Mouse (Mus musculus) limb, embryonic 11.5 days (tissue): ENCODE measurements at regions not wholly inside any gene's neighbourhood (a gene's known extent, or its start where the extent isn't known, plus 50 kb on each side); places are given as distances from the start of the nearest gene placed in this dataset.

Source experiments
- ATAC-seq: fragments of 200-750 bp; cut with Nextera tagmentation; 2 replicates; pipeline ENCODE4 v1.8.0; 2017; ENCODE audit warnings: low read depth; ENCODE audit not compliant: insufficient number of reproducible peaks, low FRiP score, low TSS enrichment
- DNase-seq: peaks from one replicate; pipeline ENCODE4 v3.0.0-alpha.2; 2015; ENCODE audit warnings: low spot score
- H3K27ac ChIP-seq: fragments of 300-500 bp; sonication (generic); replicated peaks from 2 replicates; pipeline ENCODE4 v1.5.1; 2014; ENCODE audit warnings: low read depth, mild to moderate bottlenecking, low read length
- H3K27me3 ChIP-seq: fragments of 300-500 bp; sonication (generic); 2 replicates; pipeline ENCODE4 v1.6.1; 2014; ENCODE audit warnings: mild to moderate bottlenecking, low read length, mixed read lengths; ENCODE audit not compliant: control insufficient read depth, insufficient read depth
- H3K36me3 ChIP-seq: fragments of 300-500 bp; sonication (generic); 2 replicates; pipeline ENCODE4 v1.6.1; 2014; ENCODE audit warnings: mild to moderate bottlenecking, low read length, moderate library complexity, mixed read lengths; ENCODE audit not compliant: control insufficient read depth, insufficient read depth
- H3K4me1 ChIP-seq: fragments of 300-500 bp; sonication (generic); 2 replicates; pipeline ENCODE4 v1.6.1; 2014; ENCODE audit warnings: low read length, mixed read lengths; ENCODE audit not compliant: control insufficient read depth, insufficient read depth
- H3K4me2 ChIP-seq: fragments of 300-500 bp; sonication (generic); 2 replicates; pipeline ENCODE4 v1.6.1; 2014; ENCODE audit warnings: low read depth, mild to moderate bottlenecking, moderate library complexity; ENCODE audit not compliant: severe bottlenecking
- H3K4me3 ChIP-seq: fragments of 300-500 bp; sonication (generic); 2 replicates; pipeline ENCODE4 v1.5.1; 2014; ENCODE audit warnings: low read depth, low read length
- H3K9ac ChIP-seq: fragments of 300-500 bp; sonication (generic); 2 replicates; pipeline ENCODE4 v1.6.1; 2014; ENCODE audit warnings: mild to moderate bottlenecking, low read length
- H3K9me3 ChIP-seq: fragments of 300-500 bp; sonication (generic); 2 replicates; pipeline ENCODE4 v1.6.1; 2016; ENCODE audit warnings: low read length; ENCODE audit not compliant: control insufficient read depth
- WGBS: fragments of 180-500 bp; shearing (Covaris S2); extraction: QIAGEN DNeasy Blood & Tissue Kit; methylation state at CpG from one replicate; pipeline ENCODE4 v1.1.7; 2014; 5-methylcytosine and 5-hydroxymethylcytosine counted together

DNA sequence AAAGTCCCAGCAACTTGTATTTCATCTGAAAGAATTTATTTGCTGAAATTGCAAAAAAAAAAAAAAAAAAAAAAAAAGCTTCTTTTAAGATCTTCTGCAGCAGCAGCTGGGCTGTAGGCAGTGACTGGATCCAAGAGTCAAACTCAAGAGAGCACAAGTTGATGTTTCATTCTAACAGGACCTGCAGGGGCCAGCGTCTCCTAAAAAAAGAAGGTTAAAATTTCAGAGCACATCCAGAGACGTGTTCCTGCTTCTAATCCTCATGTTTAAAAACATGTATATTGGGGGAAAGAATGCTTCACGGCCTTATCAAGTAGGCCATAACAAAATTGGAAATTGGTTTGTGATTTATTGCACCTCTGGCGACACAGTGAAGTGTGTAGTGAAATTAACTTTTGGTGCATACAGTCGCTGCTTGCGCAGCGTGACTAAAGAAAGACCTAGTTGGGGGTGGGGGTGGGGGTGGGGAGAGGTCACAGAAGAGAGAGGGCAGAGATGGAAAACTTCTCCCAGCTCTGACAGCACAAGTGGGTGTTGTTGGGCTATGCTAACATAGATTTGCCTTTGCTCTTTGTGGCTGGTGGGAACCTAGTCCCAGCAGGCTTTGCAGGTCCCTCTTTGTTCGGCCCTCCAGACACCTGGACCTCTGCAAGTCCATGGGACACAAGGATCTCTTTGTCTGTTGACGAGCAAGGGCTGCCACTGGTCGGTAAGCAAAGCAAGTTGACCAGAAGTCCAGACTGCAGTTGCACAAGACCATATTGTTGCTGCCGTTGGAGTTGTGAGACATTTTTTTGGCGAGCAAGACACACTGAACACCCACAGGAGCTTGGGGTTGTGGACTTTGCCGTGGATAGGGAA, 155.7 kb upstream of the Slc30a5 start:
- DNase-seq (peak; percentile 46), ATAC-seq (peak; percentile 77)
- H3K27me3 ChIP-seq, result no peaks in the 10 kb centered on the region
- WGBS, result 58% methylated on average over 13 of the region's 13 CpGs
- H3K4me2 ChIP-seq, result no peak overlapping the region
- no peaks in the 10 kb centered on the region for H3K9me3 ChIP-seq
- peak overlapping the region; percentile 36; the same call in 1 of the 2 replicates for H3K27ac ChIP-seq
- no peak overlapping the region for H3K9ac ChIP-seq
- H3K4me3 ChIP-seq, result no peak overlapping the region
- H3K36me3 ChIP-seq, result no peaks in the 10 kb centered on the region
- H3K4me1 ChIP-seq, result no peaks in the 10 kb centered on the region

DNA sequence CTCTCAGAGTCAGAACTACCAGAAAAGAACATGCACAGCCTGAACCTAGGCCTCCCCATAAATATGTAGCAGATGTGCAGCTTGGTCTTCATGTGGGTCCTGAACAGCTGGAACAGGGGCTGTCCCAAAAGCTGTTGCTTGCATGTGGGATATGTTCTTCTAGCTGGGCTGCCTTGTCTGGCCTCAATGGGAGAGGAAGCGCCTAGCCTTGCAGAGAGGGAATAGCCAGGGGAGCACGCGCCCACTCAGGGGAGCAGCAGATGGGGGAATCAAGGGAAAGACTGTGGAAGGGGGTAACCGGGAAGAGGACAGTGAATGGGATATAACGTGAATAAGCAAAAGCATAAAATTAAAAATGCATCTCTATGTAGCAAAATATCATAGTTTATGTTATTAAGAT, 154.9 kb upstream of the Slc30a5 start:
- Histone ChIP-seq H3K36me3 (no peaks in the 10 kb centered on the region), H3K9me3 (no peaks in the 10 kb centered on the region), H3K9ac (no peak overlapping the region), H3K4me3 (no peak overlapping the region), H3K4me1 (no peaks in the 10 kb centered on the region), H3K27ac (no peak overlapping the region), H3K27me3 (no peaks in the 10 kb centered on the region), H3K4me2 (no peak overlapping the region)
- DNase-seq (peak; percentile 26), ATAC-seq (no peak)
- 88% methylated on average over 5 of the region's 5 CpGs for WGBS

DNA sequence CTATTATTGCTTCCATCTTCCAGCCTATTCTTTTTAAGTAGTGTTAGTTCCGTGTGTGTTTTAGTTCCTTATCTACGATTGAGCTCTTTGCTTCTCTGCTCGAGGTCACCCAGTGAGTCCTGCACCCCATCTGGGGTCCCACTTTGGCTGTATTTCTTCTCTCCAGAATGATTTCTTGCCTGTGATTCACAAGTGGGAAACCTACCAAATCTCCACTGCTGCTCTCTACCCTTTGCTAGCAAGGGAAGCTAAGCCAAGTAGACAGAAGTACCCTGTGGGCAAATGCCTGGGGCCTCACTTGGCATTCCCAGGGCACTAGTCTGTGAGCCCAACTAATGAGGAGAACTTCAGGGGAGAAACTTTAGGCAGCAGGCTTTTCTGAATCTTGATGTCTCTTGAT, 142.5 kb upstream of the Slc30a5 start:
- Histone ChIP-seq H3K9ac (no peak overlapping the region), H3K27ac (no peak overlapping the region), H3K4me2 (no peak overlapping the region), H3K27me3 (no peaks in the 10 kb centered on the region), H3K9me3 (no peaks in the 10 kb centered on the region), H3K4me3 (no peak overlapping the region), H3K4me1 (no peaks in the 10 kb centered on the region), H3K36me3 (no peaks in the 10 kb centered on the region)
- ATAC-seq, result no peak
- DNase-seq, result no peak
- WGBS, result 80% methylated on average over 3 of the region's 3 CpGs

DNA sequence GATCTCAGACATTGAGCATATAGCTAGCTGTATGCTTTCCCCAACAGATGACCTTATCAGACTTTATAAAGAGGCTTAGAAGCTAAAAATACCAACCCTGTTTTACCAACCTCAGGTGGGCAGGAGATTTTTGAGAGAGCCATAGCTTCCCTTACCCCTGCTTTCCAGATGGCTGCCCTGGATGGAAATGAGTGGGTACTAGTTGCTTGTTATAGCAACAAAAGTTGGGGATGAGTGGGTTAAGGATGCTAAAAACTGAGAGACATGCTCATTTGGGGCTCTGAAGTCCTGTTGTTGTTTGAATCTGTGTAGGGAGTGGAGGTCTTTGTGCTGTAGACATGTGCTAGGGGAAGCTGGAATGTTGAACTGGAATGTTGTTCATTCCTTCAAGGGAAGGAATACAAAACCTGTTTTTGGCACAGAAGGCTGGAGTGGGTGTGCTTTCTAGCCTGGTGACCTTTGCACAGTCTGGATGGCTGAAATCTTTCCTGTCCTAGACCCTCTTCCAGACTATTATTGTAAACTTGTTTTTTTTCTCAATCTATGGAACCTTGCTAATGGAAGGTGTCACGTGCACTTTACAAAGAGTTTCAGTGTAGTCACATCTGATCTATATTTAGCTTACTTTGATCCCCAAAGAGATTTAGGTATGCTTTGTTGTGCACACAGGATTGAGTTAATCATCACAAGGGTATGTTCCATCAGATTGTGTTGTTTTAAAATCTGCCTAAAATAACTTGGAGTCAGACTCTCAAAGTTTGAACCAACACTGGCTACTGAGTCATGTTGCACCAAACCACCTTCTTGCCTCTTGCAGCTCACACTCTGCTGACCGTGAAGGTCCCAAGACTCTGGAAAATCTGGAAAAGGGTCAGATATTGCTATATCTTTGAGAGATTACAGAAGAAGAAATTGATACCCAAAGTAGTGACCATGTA, 138.1 kb upstream of the Slc30a5 start:
- no peak overlapping the region for H3K27ac ChIP-seq
- no peak overlapping the region for H3K4me3 ChIP-seq
- no peak overlapping the region for H3K4me2 ChIP-seq
- no peak overlapping the region for H3K9ac ChIP-seq
- DNase-seq, result no peak
- no peaks in the 10 kb centered on the region for H3K9me3 ChIP-seq
- ATAC-seq, result no peak
- no peaks in the 10 kb centered on the region for H3K27me3 ChIP-seq
- 81% methylated on average over 2 of the region's 2 CpGs for WGBS
- no peaks in the 10 kb centered on the region for H3K4me1 ChIP-seq
- H3K36me3 ChIP-seq, result no peaks in the 10 kb centered on the region

DNA sequence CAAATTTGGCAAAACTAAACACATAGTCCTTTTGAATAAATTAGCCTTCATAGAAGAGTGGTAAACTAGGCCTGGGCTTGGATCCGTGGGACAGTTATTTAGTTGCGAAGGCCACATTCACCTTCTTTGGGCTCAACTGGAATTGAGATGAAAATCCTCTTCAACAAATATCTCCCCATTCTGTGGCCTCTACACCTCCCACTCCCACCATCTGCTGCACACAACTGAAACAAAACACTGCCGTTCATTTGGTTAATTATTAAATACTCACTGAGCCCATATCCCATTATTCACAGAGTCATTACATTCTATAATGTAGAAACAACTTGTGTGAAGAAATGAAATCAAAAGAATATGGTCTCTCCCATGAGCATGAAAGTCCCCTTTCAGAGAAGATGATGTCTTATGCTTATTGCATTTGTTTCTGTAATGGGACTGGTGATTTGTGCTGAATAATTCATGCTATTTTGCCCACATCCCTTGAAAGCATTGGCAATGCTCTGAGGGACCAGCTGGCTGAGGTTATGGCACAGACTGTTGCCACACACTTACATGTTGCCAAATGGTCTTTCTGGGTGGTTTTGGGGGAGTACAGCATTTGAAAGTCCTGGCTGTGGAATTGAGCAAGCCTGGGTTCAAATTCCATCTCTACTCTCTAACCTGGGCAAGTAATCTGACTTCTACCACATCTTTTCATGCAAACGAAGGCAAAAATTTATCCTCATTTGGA, 129.7 kb upstream of the Slc30a5 start:
- Histone ChIP-seq H3K27ac (no peak overlapping the region), H3K36me3 (no peaks in the 10 kb centered on the region), H3K27me3 (no peaks in the 10 kb centered on the region), H3K4me3 (no peak overlapping the region), H3K9me3 (no peaks in the 10 kb centered on the region), H3K4me2 (no peak overlapping the region), H3K4me1 (no peaks in the 10 kb centered on the region), H3K9ac (no peak overlapping the region)
- 86% methylated on average over 4 of the region's 4 CpGs for WGBS
- DNase-seq, result no peak
- ATAC-seq, result no peak

DNA sequence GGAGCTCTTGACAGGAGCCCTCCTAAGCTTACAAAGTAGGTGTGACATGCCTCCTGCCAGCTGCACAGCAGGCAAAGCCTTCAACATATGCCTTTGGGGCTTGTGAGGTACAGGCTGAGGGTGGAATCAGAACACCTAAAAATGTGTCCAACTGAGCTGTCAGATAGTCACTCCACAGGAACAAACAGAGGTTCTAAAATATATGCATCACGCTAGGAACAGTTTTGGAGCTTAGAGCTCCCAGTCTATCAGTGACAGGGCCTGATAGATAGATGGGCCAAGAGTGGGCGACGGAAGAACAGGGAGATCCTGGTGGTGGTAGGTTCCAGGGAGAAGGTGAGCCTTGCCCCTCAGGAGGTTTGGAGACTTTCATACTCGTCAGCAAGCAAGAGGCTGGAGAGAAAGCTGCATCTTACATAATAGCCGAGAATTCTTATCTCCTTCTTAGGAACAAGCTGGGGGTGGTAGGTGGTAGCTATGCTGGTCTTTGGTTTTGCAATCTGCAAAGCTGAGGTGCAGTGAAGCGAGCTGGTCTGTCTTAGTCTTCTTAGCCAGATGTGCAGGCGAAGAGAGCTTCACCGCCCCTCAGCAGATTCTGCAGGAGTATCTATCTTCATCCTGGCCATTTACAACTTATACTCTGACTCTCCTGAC, 121.5 kb upstream of the Slc30a5 start:
- H3K9ac ChIP-seq, result no peak overlapping the region
- H3K4me2 ChIP-seq, result no peak overlapping the region
- ATAC-seq, result no peak
- no peak for DNase-seq
- 74% methylated on average over 8 of the region's 8 CpGs for WGBS
- H3K27ac ChIP-seq, result no peak overlapping the region
- H3K9me3 ChIP-seq, result no peaks in the 10 kb centered on the region
- no peak overlapping the region for H3K4me3 ChIP-seq
- H3K36me3 ChIP-seq, result no peaks in the 10 kb centered on the region
- H3K27me3 ChIP-seq, result no peaks in the 10 kb centered on the region
- H3K4me1 ChIP-seq, result no peaks in the 10 kb centered on the region

DNA sequence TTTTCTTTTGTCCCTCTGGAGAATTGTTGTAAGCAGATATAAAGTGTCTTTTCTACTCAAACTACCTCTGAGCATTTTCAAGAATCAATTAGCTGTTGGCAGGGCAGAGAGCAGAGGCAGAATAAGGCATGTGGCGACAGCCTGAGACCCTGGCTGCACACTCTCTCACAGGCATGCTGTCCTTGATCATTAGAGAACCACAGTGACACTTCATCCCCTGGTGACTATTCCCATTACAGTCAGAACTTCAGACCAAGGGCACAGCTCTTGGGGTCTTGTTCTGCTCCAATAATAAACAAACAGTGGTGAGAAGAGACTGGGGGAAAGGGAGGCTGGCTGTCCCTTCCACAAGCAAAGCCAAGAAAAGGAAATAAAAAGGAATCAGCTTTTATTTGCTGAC, 120.9 kb upstream of the Slc30a5 start:
- Histone ChIP-seq H3K4me2 (no peak overlapping the region), H3K4me1 (no peaks in the 10 kb centered on the region), H3K27ac (no peak overlapping the region), H3K9me3 (no peaks in the 10 kb centered on the region), H3K9ac (no peak overlapping the region), H3K36me3 (no peaks in the 10 kb centered on the region), H3K27me3 (no peaks in the 10 kb centered on the region), H3K4me3 (no peak overlapping the region)
- DNase-seq (no peak), ATAC-seq (no peak)
- WGBS, result 59% methylated on average over 1 of the region's 1 CpGs

DNA sequence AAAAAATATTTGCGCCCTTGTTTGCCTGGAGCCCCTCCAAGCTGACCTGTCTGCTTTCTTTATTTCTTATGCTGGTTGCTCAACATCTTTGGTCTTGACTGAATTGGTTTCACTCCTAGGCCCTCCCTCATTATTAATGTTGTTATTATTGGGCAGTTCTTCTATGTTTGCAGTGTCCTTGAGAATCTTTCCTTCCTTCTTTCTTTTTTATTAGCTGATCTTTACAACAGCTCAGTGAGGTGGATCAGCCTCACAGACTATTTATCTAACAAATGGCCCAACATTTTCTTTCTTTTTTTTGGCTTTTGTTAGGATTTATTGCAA, 117.9 kb upstream of the Slc30a5 start:
- Histone ChIP-seq H3K4me1 (no peaks in the 10 kb centered on the region), H3K4me3 (no peak overlapping the region), H3K9me3 (no peaks in the 10 kb centered on the region), H3K36me3 (no peaks in the 10 kb centered on the region), H3K27me3 (no peaks in the 10 kb centered on the region), H3K4me2 (no peak overlapping the region), H3K27ac (no peak overlapping the region), H3K9ac (no peak overlapping the region)
- WGBS, result 70% methylated on average over 1 of the region's 1 CpGs
- ATAC-seq (no peak), DNase-seq (no peak)
